Mouse (Mus musculus): ENCODE results near the gene Rbm6. TPM values are rescaled to one million over a fixed set of nuclear protein-coding genes. Genes with fewer than 3 reads are reported as not detected.

Rbm6 gene
- total RNA-seq, 4 experiments from 2014 or later = 51.7 to 91.6 (median 58.9) TPM

DNA sequence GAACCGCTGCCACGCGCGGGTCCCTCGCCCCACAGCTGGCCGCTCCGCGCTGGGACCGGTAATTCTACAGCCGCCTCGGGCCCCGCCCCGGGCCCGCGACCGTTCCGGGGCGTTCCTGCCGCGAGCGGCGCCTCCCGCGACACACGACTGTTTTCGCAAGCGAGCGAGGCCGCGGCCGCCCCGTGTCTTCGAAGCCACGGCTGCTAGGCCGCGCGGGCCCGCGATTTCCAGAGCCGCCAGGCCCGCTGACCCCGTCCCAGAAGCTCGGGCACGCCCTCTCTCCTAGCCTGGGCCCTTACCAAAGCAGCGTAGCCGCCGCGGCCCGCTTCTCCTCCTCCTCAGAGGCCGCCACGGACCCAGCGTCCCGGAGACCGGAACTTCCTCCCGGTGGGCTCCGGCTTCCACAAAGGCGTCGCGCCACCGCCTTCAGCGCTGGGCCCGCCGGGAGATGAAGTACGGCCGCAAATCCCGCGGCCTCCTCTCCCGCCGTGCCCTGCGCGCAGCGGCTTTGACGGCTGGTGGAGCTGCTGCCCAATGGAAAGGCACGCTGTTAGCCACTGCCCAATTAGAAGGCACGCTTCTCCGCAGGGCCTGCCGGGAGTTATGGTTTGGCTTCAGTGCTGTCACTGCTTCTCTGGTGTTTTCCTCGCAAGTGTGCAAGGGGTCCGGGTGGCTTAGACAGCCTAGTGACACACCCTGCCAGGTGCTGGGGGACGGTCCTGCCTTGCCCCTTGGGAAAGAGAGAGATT is 513 bp downstream of the Rbm6 start:
- peak; percentile 95 for DNase-seq

DNA sequence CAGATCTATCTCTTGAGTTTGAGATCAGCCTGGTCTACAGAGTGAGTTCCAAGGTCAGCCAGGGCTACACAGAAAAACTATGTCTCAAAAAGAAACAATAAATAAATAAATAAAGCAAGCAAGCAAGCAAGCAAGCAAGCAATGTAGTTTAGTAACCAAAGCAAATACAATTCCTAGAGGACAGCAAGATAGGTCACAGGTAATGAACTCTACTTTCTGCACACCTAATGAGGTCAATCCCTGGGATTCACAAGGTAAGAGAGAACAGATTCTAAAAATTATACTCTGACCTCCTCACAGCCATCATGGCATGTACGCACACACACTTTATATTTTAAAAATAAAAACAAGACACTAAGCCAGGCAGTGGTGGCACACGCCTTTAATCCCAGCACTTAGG is 7.0 kb downstream of the Rbm6 start:
- no peak for DNase-seq

- DNase-seq = no peak
Observed at GRCm38 (mm10) chr9:107864493-107864892, 8.5 kb downstream of the Rbm6 start.

DNA sequence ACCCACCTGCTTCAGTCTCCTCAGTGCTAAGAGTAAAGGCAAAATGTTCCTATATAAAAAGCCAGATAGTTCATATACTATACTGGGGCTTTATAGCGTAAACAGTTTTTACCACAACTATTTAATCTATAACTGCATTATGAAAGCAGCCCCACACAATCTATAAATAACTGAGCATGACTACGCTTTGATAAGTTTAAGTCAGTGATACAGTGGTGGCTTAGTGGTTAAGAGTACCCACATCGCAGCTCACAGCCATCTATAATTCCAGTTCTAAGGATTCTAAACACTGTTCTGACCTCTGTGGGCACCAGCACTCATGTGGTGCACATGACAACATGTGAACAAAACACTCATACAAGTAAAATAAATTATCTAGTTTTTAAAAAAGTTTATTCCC is 14.7 kb downstream of the Rbm6 start:
- no peak for DNase-seq

GRCm38 (mm10) chr9:107848922-107849321 is 24.1 kb downstream of the Rbm6 start:
- DNase-seq = no peak

DNA sequence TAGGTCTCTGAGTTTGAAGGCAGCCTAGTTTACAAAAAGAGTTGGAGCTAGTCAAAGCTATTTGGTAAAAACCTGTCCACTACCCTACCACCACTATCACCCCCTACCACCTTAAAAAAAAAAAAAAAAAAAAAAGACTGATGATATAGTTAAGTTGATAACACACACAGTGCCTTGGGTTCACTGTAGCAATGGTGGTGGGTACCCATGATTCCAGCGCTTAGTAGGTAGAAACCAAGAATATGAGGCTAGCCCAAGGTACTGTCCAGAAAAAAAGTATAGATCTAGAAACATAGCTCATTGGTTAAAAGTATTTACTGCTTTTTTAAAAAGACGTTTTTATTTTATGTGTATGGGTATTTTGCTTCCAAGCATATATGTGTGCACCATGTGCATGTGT is 30.3 kb downstream of the Rbm6 start:
- no peak for DNase-seq

GRCm38 (mm10) chr9:107838869-107839268 is 34.2 kb downstream of the Rbm6 start:
- no peak for DNase-seq

GRCm38 (mm10) chr9:107833826-107834225 is 39.2 kb downstream of the Rbm6 start:
- no peak for DNase-seq

- no peak for DNase-seq
Observed at GRCm38 (mm10) chr9:107831765-107832164, 41.3 kb downstream of the Rbm6 start.

- no peak for DNase-seq
Observed at GRCm38 (mm10) chr9:107812132-107812531, 60.9 kb downstream of the Rbm6 start.

DNA sequence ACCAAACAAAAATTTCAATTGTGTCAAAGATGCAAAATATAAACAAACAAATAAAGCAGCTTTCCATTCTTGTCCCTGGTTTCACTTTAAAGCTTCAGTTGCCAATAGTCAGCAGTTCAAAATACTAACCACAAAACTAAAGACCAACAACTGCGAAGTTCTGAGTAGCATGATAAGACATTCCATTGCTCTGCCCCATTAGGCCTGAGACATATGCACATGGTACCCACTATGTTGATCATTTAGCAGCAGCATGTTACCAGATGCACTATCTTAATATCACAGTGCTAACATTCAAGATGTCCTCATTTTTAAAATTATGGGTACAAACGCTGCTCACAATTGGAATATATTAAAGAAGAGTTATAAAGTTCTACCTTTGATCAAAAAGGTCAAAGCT is 62.1 kb downstream of the Rbm6 start:
- no peak for DNase-seq

DNA sequence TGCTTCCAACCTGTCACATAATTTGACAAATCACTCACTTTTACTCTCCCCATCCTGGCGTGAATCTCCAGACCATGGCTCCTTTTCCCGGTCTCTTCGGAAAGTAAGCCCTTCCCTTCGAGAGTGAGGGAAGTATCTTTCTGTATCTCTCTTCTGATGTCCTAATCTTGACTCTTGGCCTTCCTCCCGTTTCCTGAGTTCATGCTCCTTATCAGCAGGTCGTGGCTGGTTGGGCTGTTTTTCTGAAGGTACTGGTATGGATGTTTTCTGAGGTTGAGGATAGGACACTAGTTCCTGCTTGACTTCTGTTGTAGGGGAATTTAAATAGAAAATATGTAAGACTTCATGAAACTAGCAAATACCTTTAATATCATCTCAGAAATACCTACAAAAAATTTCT is 81.3 kb downstream of the Rbm6 start:
- DNase-seq = no peak

GRCm38 (mm10) chr9:107782536-107783203 is 90.4 kb downstream of the Rbm6 start:
- DNase-seq = no peak

- DNase-seq = no peak
Observed at GRCm38 (mm10) chr9:107776809-107777208, 96.2 kb downstream of the Rbm6 start.

GRCm38 (mm10) chr9:107774411-107774810 is 98.6 kb downstream of the Rbm6 start:
- DNase-seq = no peak

- DNase-seq = no peak
Observed at GRCm38 (mm10) chr9:107771782-107772181, 101.3 kb downstream of the Rbm6 start.

DNA sequence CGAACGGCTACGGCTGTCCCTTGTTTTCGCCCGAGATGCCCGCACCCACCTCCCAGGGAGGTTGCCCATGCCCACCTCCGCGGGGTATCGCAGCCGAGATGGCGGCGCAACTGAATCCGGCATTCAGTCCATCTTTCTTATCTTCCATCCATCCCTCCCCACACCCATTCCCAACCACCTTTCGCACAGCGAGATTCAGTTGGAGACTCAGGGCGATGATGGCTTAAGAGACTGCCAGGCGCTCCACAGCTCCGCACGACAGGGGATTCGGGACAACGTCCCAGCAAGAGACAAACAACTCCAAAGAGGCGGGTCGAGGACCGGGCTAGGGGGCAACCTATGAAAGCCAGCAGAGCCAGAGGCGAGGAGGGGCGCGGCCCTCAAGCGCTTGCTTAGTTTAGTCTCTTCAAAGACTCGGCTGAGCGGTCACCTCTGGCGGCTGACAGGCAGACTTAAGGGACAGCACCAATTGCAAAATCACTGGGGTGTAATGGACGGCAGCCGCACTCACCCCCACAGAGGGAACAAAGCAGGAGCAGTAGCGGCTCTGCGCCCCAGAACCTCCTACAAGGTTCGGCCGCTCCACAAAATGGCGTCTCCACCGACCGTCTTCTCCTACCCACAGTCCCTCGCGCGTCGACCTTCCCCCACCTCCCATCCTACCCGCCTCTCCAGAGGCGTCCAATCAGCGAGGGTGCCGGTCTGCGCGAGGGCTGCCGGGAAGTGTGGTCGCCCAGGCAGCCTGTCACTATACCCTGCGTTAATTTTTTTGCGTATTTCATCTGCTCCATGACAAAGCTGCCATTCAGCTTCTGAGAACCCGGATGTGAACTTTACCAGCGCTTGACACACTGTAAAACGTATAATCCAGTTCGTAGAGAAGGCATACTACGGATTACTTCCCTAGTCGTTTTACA is 102.4 kb downstream of the Rbm6 start, which contains the start of gene Rbm5:
Gene Rbm5 (minus strand): TSS at position 623 of the 917 bp plus-strand sequence.
- peak; percentile 94 for DNase-seq

DNA sequence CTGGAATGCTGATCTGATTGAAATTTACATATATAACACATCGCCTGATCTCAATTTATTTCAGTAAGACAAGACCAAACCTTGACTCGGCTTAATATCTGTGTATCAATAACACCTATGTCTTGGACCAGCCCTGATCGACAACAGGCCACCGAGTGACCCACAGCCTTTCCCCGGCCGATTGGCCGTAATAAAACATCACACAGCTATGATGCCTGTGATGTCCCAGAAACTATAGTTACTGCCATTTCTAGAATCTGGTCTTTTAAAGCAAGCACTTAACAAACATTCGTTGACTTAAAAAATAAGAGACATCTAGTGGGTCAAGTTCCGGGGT is 103.0 kb downstream of the Rbm6 start:
- no peak for DNase-seq

GRCm38 (mm10) chr9:107769445-107770000 is 103.5 kb downstream of the Rbm6 start:
- DNase-seq = no peak

DNA sequence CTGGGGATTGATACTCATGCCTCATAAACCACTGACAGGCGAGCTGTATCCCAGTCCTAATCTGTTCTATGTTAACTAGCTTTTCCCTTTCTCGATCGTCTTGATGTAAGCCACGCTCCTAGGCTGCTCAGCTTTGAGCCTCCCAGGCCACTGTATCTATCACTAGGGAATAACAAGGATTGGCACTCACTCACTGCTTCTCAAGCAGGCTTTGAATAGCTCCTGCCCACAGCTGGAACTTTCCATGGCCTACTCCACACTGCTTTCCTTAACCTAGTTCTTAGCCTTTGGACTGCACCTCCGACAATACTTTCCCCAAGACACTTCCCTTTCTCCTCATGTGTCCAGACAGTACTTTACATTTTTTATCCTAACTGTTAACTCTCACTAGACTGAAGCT is 104.2 kb downstream of the Rbm6 start:
- no peak for DNase-seq

DNA sequence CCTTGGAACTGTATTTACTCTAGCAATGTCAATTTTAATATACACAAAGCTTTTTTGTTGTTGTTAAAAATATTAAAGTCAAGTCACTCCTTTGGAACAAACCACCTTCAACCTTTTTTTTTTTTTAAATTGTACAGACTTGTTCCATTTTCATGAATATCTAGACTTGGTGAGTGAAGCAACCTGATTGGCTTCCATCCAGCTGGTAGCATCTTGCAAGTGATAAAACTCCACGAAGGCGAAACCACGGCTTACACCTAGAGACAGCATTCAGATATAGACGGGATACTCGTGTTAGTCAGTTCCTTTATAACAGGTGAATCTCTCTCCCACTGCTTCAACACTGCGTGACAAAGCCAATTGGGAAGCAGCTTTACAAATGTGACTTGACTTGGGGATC is 113.4 kb downstream of the Rbm6 start:
- DNase-seq = no peak

DNA sequence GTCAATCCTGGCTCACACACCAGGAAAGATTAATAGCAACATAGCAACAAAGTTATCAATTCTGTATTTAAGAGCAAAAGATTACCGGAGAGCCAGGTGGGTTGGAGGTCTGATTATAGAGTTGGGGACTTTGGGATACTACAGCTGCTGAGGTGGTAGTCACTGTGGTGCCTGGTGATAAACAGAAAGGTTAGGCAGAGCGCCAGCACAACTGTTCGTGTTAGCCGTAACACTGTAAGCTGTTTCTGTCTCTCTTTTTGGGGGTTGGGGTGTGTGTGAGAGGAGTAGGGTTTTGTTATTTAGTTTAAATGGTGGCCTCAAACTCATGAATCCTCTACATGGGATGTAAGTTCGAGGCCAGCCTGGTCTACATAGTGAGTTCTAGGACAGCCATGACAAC is 122.7 kb downstream of the Rbm6 start:
- no peak for DNase-seq

DNA sequence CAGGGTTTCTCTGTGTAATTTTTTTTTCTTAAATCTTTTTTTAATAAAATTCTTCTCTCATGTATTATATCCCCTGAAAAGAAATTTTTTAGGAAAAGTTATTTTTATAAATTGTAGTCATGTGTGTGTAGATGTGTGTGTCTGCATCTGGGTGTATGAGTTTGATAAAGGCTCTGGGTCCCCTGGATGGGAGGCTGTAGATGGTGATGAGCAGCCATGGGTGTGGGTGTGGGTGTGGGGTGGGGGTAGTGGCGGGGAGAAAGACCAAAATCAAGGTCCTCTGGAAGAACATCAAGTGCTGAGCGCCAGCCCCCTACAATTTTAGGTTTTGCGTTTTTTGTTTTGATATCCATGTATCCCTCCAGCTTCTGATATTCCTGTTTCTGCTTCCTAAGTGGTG is 125.0 kb downstream of the Rbm6 start:
- DNase-seq = no peak
